Mouse (Mus musculus) 416B (cell line): ENCODE measurements around the gene Pigc.
A peak's percentile ranks its signal among the peaks of the same experiment; 100 is the strongest.

Experiments
- DNase-seq: peaks from one replicate; pipeline ENCODE4 v3.0.0; 2011; ENCODE audit warnings: low read depth

Pigc gene

GRCm38 (mm10) chr1:162008631-162009067 is 39.7 kb downstream of the Pigc start:
- DNase-seq: no peak

GRCm38 (mm10) chr1:162009086-162009485 is 40.1 kb downstream of the Pigc start:
- no peak for DNase-seq

GRCm38 (mm10) chr1:162011523-162012245 is 42.7 kb downstream of the Pigc start:
- DNase-seq: no peak

- DNase-seq: peak; percentile 57
Observed at GRCm38 (mm10) chr1:162013561-162013960, 44.6 kb downstream of the Pigc start.

GRCm38 (mm10) chr1:162015247-162015862 is 46.4 kb downstream of the Pigc start:
- no peak for DNase-seq

GRCm38 (mm10) chr1:162016982-162017381 is 48.0 kb downstream of the Pigc start:
- no peak for DNase-seq

GRCm38 (mm10) chr1:162017975-162018600 is 49.1 kb downstream of the Pigc start:
- peak; percentile 47 for DNase-seq

- peak; percentile 62 for DNase-seq
Observed at GRCm38 (mm10) chr1:162018601-162018977, 49.6 kb downstream of the Pigc start.

- DNase-seq: no peak
Observed at GRCm38 (mm10) chr1:162020303-162020731, 51.3 kb downstream of the Pigc start.

- DNase-seq: no peak
Observed at GRCm38 (mm10) chr1:162020766-162021165, 51.8 kb downstream of the Pigc start.
